Mouse (Mus musculus) ES-Bruce4 (cell line): ENCODE measurements at regions not wholly inside any gene's neighbourhood (a gene's known extent, or its start where the extent isn't known, plus 50 kb on each side); places are given as distances from the start of the nearest gene placed in this dataset.

Experiments used
- CTCF ChIP-seq: IDR thresholded peaks from one replicate; pipeline ENCODE4 v1.8.1; 2011; ENCODE audit warnings: low read depth, low read length
- EP300 ChIP-seq: IDR thresholded peaks from 2 replicates; pipeline ENCODE4 v1.6.1; 2011; ENCODE audit warnings: low read depth, low read length; ENCODE audit not compliant: insufficient read depth
- POLR2A ChIP-seq: IDR thresholded peaks from one replicate; pipeline ENCODE4 v1.8.1; 2011; ENCODE audit warnings: low read length; ENCODE audit not compliant: insufficient read depth

- TF ChIP-seq CTCF (no peak), EP300 (no peak), POLR2A (no peak)
Measured at GRCm38 (mm10) chr5:89932999-89933398, 49.9 kb upstream of the Adamts3 start.
